Mouse (Mus musculus) ES-Bruce4 (cell line): Measurements from ENCODE around the gene Ms4a6d.

Source experiments
- CTCF ChIP-seq: IDR thresholded peaks from one replicate; pipeline ENCODE4 v1.8.1; 2011; ENCODE audit warnings: low read depth, low read length
- POLR2A ChIP-seq: IDR thresholded peaks from one replicate; pipeline ENCODE4 v1.8.1; 2011; ENCODE audit warnings: low read length; ENCODE audit not compliant: insufficient read depth

- TF ChIP-seq CTCF (no peak), POLR2A (no peak)
Observed at GRCm38 (mm10) chr19:11613084-11613483, 8.4 kb upstream of the Ms4a6d start.
